Mouse (Mus musculus) C2C12 (cell line): ENCODE measurements around the gene Sfta2. TPM values are rescaled to one million over a fixed set of nuclear protein-coding genes. Genes with fewer than 3 reads are reported as not detected.

Source experiments
- H3K27me3 ChIP-seq: one replicate; pipeline ENCODE4 v1.6.1; 2011; ENCODE audit not compliant: control insufficient read depth, insufficient read depth, insufficient read length
- H3K36me3 ChIP-seq: one replicate; pipeline ENCODE4 v1.6.1; 2011; ENCODE audit not compliant: control insufficient read depth, insufficient read depth
- H3K4me3 ChIP-seq: one replicate; pipeline ENCODE4 v1.5.1; 2011; ENCODE audit warnings: mild to moderate bottlenecking, control low read depth; ENCODE audit not compliant: poor library complexity, insufficient read depth, severe bottlenecking
- H3K79me2 ChIP-seq: one replicate; pipeline ENCODE4 v1.6.1; 2011; ENCODE audit not compliant: control insufficient read depth, insufficient read depth
- H3K79me3 ChIP-seq: one replicate; pipeline ENCODE4 v1.6.1; 2011; ENCODE audit warnings: low read depth, control low read depth
- H3ac ChIP-seq: one replicate; pipeline ENCODE3; 2011; ENCODE audit warnings: low read depth; ENCODE audit not compliant: control insufficient read depth, insufficient read length
- CEBPB ChIP-seq: IDR thresholded peaks from one replicate; pipeline ENCODE4 v1.6.1; 2011; ENCODE audit warnings: low read depth, mild to moderate bottlenecking, control low read depth, moderate library complexity
- CTCF ChIP-seq: IDR thresholded peaks from one replicate; pipeline ENCODE4 v1.5.1; 2011; ENCODE audit not compliant: control insufficient read depth, insufficient read depth, insufficient read length
- FOSL1 ChIP-seq: IDR thresholded peaks from one replicate; pipeline ENCODE4 v1.8.0; 2011; ENCODE audit warnings: mild to moderate bottlenecking, low read length; ENCODE audit not compliant: poor library complexity, insufficient read depth, severe bottlenecking
- MAX ChIP-seq: IDR thresholded peaks from one replicate; pipeline ENCODE4 v1.6.1; 2011; ENCODE audit warnings: mild to moderate bottlenecking, control low read depth
- MYOD1 ChIP-seq: IDR thresholded peaks from one replicate; pipeline ENCODE4 v1.6.1; 2011; ENCODE audit warnings: low read depth; ENCODE audit not compliant: control insufficient read depth, insufficient read length
- MYOG ChIP-seq: IDR thresholded peaks from one replicate; pipeline ENCODE4 v1.6.1; 2011; ENCODE audit not compliant: control insufficient read depth, insufficient read length; ENCODE audit errors: extremely low read depth
- USF1 ChIP-seq: IDR thresholded peaks from one replicate; pipeline ENCODE4 v1.6.1; 2011; ENCODE audit warnings: low read depth, mild to moderate bottlenecking, control low read depth, moderate library complexity
- polyA plus RNA-seq: library from polyadenylated mRNA; unstranded; fragments of >200 nt; fragmentation: generic; extraction: Trizol; gene quantifications from one replicate; pipeline ENCODE4 v1.2.1, GENCODE M21; 2012; ENCODE audit warnings: missing spikeins

Sfta2 gene
- polyA plus RNA-seq, 1 experiment = not detected

GRCm38 (mm10) chr17:35571477-35571876 is 29.9 kb upstream of the Sfta2 start:
- TF ChIP-seq FOSL1 = no peak
- TF ChIP-seq USF1 = no peak
- TF ChIP-seq CEBPB = no peak
- TF ChIP-seq MYOD1 = no peak
- no peak for TF ChIP-seq MAX
- TF ChIP-seq MYOG = no peak
- TF ChIP-seq CTCF = no peak
- H3K79me3 ChIP-seq = no peaks in the 10 kb centered on the region
- no peaks in the 10 kb centered on the region for H3K79me2 ChIP-seq
- no peaks in the 10 kb centered on the region for H3K36me3 ChIP-seq
- peaks cover 6% of the 10 kb centered on the region for H3K27me3 ChIP-seq
- no peak overlapping the region for H3ac ChIP-seq
- H3K4me3 ChIP-seq = no peak overlapping the region

- no peaks in the 10 kb centered on the region for H3K79me2 ChIP-seq
- no peak overlapping the region for H3ac ChIP-seq
- no peaks in the 10 kb centered on the region for H3K79me3 ChIP-seq
- H3K27me3 ChIP-seq = no peaks in the 10 kb centered on the region
- TF ChIP-seq FOSL1 = no peak
- no peak for TF ChIP-seq MYOG
- peak; percentile 41 for TF ChIP-seq MAX
- TF ChIP-seq CTCF = peak; percentile 94
- H3K36me3 ChIP-seq = no peaks in the 10 kb centered on the region
- H3K4me3 ChIP-seq = no peak overlapping the region
These were observed 23.1 kb upstream of the Sfta2 start for GRCm38 (mm10) chr17:35578211-35578610.

- no peaks in the 10 kb centered on the region for H3K27me3 ChIP-seq
These were observed 18.4 kb upstream of the Sfta2 start for GRCm38 (mm10) chr17:35582900-35583299.

GRCm38 (mm10) chr17:35584330-35584937 is 16.9 kb upstream of the Sfta2 start:
- Histone ChIP-seq H3K4me3 (no peak overlapping the region), H3K27me3 (no peaks in the 10 kb centered on the region), H3K36me3 (no peaks in the 10 kb centered on the region), H3ac (no peak overlapping the region), H3K79me2 (no peaks in the 10 kb centered on the region), H3K79me3 (no peaks in the 10 kb centered on the region)
- TF ChIP-seq MAX (no peak), MYOD1 (peak; percentile 2), USF1 (no peak), FOSL1 (no peak), MYOG (no peak), CEBPB (no peak), CTCF (peak; percentile 5)

More at GRCm38 (mm10) chr17:35582900-35583299, 18.4 kb upstream of the Sfta2 start:
- Histone ChIP-seq H3K79me2 (no peaks in the 10 kb centered on the region), H3K4me3 (no peak overlapping the region), H3ac (no peak overlapping the region), H3K36me3 (no peaks in the 10 kb centered on the region), H3K79me3 (no peaks in the 10 kb centered on the region)
- no peak for TF ChIP-seq FOSL1
- TF ChIP-seq MAX = no peak
- no peak for TF ChIP-seq MYOD1
- no peak for TF ChIP-seq MYOG
- TF ChIP-seq CEBPB = no peak

- Histone ChIP-seq H3ac (no peak overlapping the region), H3K79me3 (no peaks in the 10 kb centered on the region), H3K79me2 (no peaks in the 10 kb centered on the region), H3K4me3 (no peak overlapping the region), H3K27me3 (no peaks in the 10 kb centered on the region), H3K36me3 (no peaks in the 10 kb centered on the region)
- no peak for TF ChIP-seq USF1
- no peak for TF ChIP-seq MYOD1
- no peak for TF ChIP-seq MAX
- no peak for TF ChIP-seq MYOG
- no peak for TF ChIP-seq CEBPB
- TF ChIP-seq FOSL1 = no peak
- TF ChIP-seq CTCF = no peak
These were observed 14.1 kb upstream of the Sfta2 start for GRCm38 (mm10) chr17:35587291-35587690.

GRCm38 (mm10) chr17:35588387-35588786 is 13.0 kb upstream of the Sfta2 start:
- Histone ChIP-seq H3K79me2 (no peaks in the 10 kb centered on the region), H3K36me3 (no peaks in the 10 kb centered on the region), H3K4me3 (no peak overlapping the region), H3ac (no peak overlapping the region), H3K79me3 (no peaks in the 10 kb centered on the region), H3K27me3 (no peaks in the 10 kb centered on the region)
- no peak for TF ChIP-seq MAX
- no peak for TF ChIP-seq FOSL1
